ENCODE assay signal across 15 mouse cellular contexts in the genomic region with DNA sequence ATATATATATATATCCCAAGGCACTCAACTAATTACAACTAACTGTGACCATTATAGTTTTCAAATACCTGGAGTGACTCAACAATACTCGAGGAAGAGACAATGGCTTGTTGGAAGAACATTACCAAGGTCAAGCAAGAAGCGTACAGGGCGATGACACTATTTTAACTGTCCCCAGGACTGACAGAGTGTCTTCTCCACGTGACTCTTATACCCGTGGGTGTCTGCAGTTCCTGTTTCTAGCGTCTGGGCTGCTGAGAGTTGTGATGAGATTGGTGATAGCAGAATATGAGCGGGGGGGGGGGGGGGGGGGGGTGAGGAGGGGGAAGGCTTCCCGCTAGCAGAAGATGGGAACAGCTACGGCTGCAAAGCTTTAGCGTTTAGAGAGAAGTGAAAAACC. TPM values are rescaled to one million over a fixed set of nuclear protein-coding genes. Genes with fewer than 3 reads are reported as not detected.
DNase-seq lines count a peak whose midpoint lies in the region; TF ChIP-seq lines count a peak whose summit lies in the region.
"Had no signal": no experiment of that assay in that cellular context is flagged by ENCODE, and none has a peak within 500 bp of the region (broad histone marks: within the 10 kb centered on the region; RNA-seq: fewer than 3 reads in every experiment).

No protein-coding gene starts in this region.

- H3K27ac ChIP-seq in ES-E14 (ENCODE audit: insufficient read depth, low read depth, low read length, poor library complexity, severe bottlenecking) = peak overlapping the region; percentile 56; the same call in 1 of the 2 replicates
- peak overlapping the region; percentile 55 for H3K27ac ChIP-seq in macrophage
- H3K27ac ChIP-seq: intestine, embryonic 15.5 days; limb, embryonic 15.5 days had no signal

- WGBS in lung, adult 2 months = 55% methylated on average over 9 of the region's 10 CpGs
- WGBS in macrophage (ENCODE audit: missing documents) = 18% methylated on average over 6 of the region's 10 CpGs

- in situ Hi-C loops in ES-E14 (cut with MboI; ENCODE audit: low sequenced_read_pairs in 2 of 2, unreplicated experiment in 2 of 2) = no loop called here

- H3K4me3 ChIP-seq in lung, adult 2 months (replicated peaks; ENCODE audit: extremely low read depth, low read depth, low read length) = no peak overlapping the region
- H3K4me3 ChIP-seq in ES-E14 (ENCODE audit: insufficient read depth in 1 of 2, low read depth in 1 of 2, low read length in 2 of 2, poor library complexity in 1 of 2, severe bottlenecking in 1 of 2) = peak overlapping the region; percentile 47 to 59; a peak in 3 of 4 replicates
- H3K4me3 ChIP-seq in macrophage (ENCODE audit: inconsistent target) = no peak overlapping the region
- H3K4me3 ChIP-seq: intestine, embryonic 15.5 days; limb, embryonic 15.5 days had no signal

- H3K79me2 ChIP-seq in macrophage (ENCODE audit: inconsistent target) = no peaks in the 10 kb centered on the region

- no peak for TF ChIP-seq POLR2A in lung, adult 2 months (IDR thresholded peaks at IDR 0.05; ENCODE audit: borderline replicate concordance, extremely low read depth, low read depth, low read length)

- peak; percentile 12 for DNase-seq in lung, postnatal 10 days
- DNase-seq in lung, adult 2 months = no peak
- peak; percentile 35 for DNase-seq in CD4-positive, CD25-positive, alpha-beta regulatory T cell, adult 2 months (ENCODE audit: low read depth, low spot score)
- no peak for DNase-seq in ES-E14 (ENCODE audit: low read depth, low spot score)
- DNase-seq in T-cell, adult 2 months (ENCODE audit: low spot score) = no peak
- no peak for DNase-seq in kidney, postnatal 4 days
- DNase-seq: adrenal gland, adult 8-10 months; gastrocnemius, postnatal 10 days; thymus, adult 18-20 months had no signal

- no peak for TF ChIP-seq CTCF in lung, adult 2 months (IDR thresholded peaks at IDR 0.05; ENCODE audit: insufficient read depth, low read length)

- H3K36me3 ChIP-seq in ES-E14 (ENCODE audit: control insufficient read depth, insufficient read depth, low read length, poor library complexity, severe bottlenecking) (peaks cover 12% of the 10 kb centered on the region), macrophage (ENCODE audit: inconsistent target) (no peaks in the 10 kb centered on the region)

- no peaks in the 10 kb centered on the region for H3K9me3 ChIP-seq in ES-E14 (ENCODE audit: control insufficient read depth, insufficient read depth, low read depth, low read length)
- H3K9me3 ChIP-seq: intestine, embryonic 15.5 days; limb, embryonic 15.5 days had no signal

- H3K9ac ChIP-seq in ES-E14 (ENCODE audit: insufficient read depth, low read depth, low read length, poor library complexity, severe bottlenecking) = no peak overlapping the region; the same call in 1 of the 2 replicates
- H3K9ac ChIP-seq: intestine, embryonic 15.5 days; limb, embryonic 15.5 days had no signal

- H3K4me1 ChIP-seq in lung, adult 2 months (ENCODE audit: control insufficient read depth, insufficient read depth, low read length) = peaks cover 6% of the 10 kb centered on the region
- H3K4me1 ChIP-seq in ES-E14 (ENCODE audit: control insufficient read depth in 2 of 2, insufficient read depth in 2 of 2, low read length in 2 of 2, poor library complexity in 1 of 2) = peaks cover 0 to 19% of the 10 kb centered on the region in 2 experiments; a peak in 2 of 4 replicates

TF ChIP-seq in ES-E14, 5 proteins besides CTCF, POLR2A, EP300 and RAD21:
- TF ChIP-seq HCFC1 (IDR thresholded peaks at IDR 0.05; ENCODE audit: borderline replicate concordance, insufficient read depth, low read length) (no peak), MAFK (IDR thresholded peaks at IDR 0.05; ENCODE audit: insufficient read depth, low read depth, low read length) (no peak), CHD2 (IDR thresholded peaks at IDR 0.05; ENCODE audit: low read depth, low read length) (no peak), ZC3H11A (IDR thresholded peaks at IDR 0.05; ENCODE audit: borderline replicate concordance, low read depth, low read length) (no peak)

RNA-seq across cellular contexts. Expression of gene Dennd2a, which starts 30.9 kb away (rescaled TPM):
- 21.3 and 22.9 TPM in 2 replicates for polyA plus RNA-seq in lung, adult 2 months (2012; rRNA removed)
- total RNA-seq in ES-E14 (2012; rRNA removed) = 22.1 and 24.8 TPM in 2 replicates
- 10 to 100 TPM in 17 of 26 experiments, 1 to 10 TPM in 9; 1.2 to 32.7 (median 15.8) TPM for total RNA-seq in macrophage (2018; cell fraction: chromatin; rRNA removed)
- total RNA-seq in macrophage (2018; cell fraction: cytosol; rRNA removed) = 1 to 10 TPM; 2.7 to 9.2 (median 4.9) TPM
- total RNA-seq in macrophage (2018; cell fraction: nucleus; rRNA removed) = 10 to 100 TPM in 12 of 26 experiments, 1 to 10 TPM in 14; 2.3 to 16.1 (median 9.5) TPM
- polyA plus RNA-seq in macrophage (2018) = 3.2 to 7.7 TPM (median 5.0 TPM) in 3 replicates

RNA-seq across cellular contexts. Expression of gene Adck2, which starts 46.9 kb away (rescaled TPM):
- polyA plus RNA-seq in lung, adult 2 months (2012; rRNA removed) = 10.9 and 11.5 TPM in 2 replicates
- 11.4 and 18.1 TPM in 2 replicates for total RNA-seq in ES-E14 (2012; rRNA removed)
- 10 to 100 TPM in 25 of 26 experiments, 1 to 10 TPM in 1; 9.9 to 62.0 (median 32.0) TPM for total RNA-seq in macrophage (2018; cell fraction: chromatin; rRNA removed)
- total RNA-seq in macrophage (2018; cell fraction: cytosol; rRNA removed) = 10 to 100 TPM in 16 of 26 experiments, 1 to 10 TPM in 10; 4.4 to 17.8 (median 11.5) TPM
- total RNA-seq in macrophage (2018; cell fraction: nucleus; rRNA removed) = 10 to 100 TPM in 25 of 26 experiments, 1 to 10 TPM in 1; 8.1 to 61.8 (median 22.4) TPM
- 6.4 to 12.8 TPM (median 7.8 TPM) in 3 replicates for polyA plus RNA-seq in macrophage (2018)

RNA-seq across cellular contexts. Expression of gene Gm42420, which starts 58.8 kb away (rescaled TPM):
- 0.66 TPM in 1 of 2 replicates, not detected in the other for polyA plus RNA-seq in lung, adult 2 months (2012; rRNA removed)
- total RNA-seq in ES-E14 (2012; rRNA removed) = not detected in 2 replicates
- total RNA-seq in macrophage (2018; cell fraction: chromatin; rRNA removed) = 1 to 10 TPM in 2 of 26 experiments, not detected in 24; 1.6 to 1.8 TPM
- total RNA-seq in macrophage (2018; cell fraction: cytosol; rRNA removed) = 1 to 10 TPM in 1 of 26 experiments, under 1 TPM in 2, not detected in 23; 0.31 to 1.0 (median 0.73) TPM
- 1 to 10 TPM in 2 of 26 experiments, not detected in 24; 1.3 to 2.6 TPM for total RNA-seq in macrophage (2018; cell fraction: nucleus; rRNA removed)
- polyA plus RNA-seq in macrophage (2018) = not detected in 3 replicates
- total RNA-seq: gastrocnemius, postnatal 10 days had no signal
- polyA plus RNA-seq: embryonic facial prominence, embryonic 14.5 days; forebrain, embryonic 14.5 days; heart, embryonic 14.5 days had no signal

Comparison
In these comparisons a context has a peak if more than half of its experiments do, and no peak if none do; other contexts are left out.
1. DNase-seq: peak in lung, postnatal 10 days (single experiment) and CD4-positive, CD25-positive, alpha-beta regulatory T cell, adult 2 months (single experiment); none in lung, adult 2 months (single experiment), ES-E14 (single experiment), T-cell, adult 2 months (single experiment) and kidney, postnatal 4 days (0 of 2).
2. H3K4me3 ChIP-seq: peak in ES-E14 (2 of 2); none in lung, adult 2 months (single experiment) and macrophage (single experiment).